Mouse (Mus musculus): ENCODE results near the gene Aff3.
A peak's percentile ranks its signal among the peaks of the same experiment; 100 is the strongest.

Aff3 gene

DNA sequence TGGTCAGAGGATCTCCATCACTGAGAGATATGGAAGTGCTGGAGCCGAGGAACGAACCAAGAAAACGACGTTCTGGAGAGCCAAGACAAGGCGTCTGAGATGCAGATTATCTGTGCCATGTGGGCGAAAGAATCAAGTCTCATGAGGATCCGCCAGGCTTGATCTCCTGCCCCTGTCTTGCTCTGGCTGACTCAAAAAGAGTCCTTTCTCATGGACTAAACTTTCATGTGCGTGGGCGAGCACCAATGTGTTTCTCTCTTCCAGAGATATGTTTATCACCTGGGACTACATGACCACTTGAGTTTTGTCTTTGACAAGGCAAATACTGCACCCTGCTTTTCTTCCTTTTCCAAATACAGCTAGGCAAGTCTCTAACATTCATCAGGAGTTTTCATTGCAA, 6.4 kb downstream of the Aff3 start:
- DNase-seq (ENCODE audit: extremely low spot score, low spot score) = no peak

DNA sequence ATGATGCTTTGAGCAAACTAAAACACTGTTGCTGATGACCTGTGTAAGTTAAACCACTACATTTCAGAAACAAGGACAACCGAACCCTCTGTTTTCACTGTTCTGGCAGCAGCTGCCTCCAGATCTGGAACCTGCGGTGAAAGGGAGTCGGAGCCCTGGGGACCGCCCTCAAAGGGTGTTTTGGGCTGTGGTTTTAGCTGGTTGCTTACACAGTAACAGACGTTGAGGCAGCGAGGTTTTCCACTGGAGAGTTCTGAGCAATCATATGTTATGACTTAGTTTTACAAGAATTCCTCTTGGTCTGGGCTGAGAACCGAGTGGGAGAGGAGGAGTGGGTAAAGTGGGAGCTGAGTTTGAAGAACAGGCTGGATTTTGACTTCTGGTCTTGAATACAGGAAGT, 7.1 kb downstream of the Aff3 start:
- DNase-seq (ENCODE audit: extremely low spot score, low spot score) = no peak

DNA sequence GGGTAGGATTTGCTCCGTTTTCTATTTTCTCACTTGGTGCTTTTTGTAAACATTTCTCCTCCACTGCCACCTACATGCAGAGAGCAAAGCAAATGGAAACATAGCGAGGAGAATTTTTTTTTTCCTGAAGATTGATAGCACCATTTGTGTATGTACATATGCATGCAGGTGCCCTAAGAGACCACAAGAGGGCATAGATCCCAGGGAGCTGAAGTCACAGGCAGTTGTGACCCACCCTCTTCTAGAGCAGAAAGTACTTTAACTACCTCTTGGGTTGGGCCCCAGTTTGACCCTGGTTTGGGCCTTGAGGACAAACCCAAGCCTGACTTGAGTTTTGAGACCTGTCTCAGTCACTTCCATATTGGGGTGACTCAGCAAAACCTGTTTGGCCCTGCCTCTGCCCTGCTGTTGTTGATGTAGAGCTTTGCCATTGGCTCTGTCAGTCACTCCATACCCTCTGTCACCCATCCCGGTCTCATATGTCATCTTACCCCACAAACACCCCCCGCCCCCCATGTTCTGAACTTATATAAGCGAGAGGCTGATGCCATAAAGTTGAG, 9.7 kb downstream of the Aff3 start:
- DNase-seq (ENCODE audit: extremely low spot score, low spot score) = no peak

DNA sequence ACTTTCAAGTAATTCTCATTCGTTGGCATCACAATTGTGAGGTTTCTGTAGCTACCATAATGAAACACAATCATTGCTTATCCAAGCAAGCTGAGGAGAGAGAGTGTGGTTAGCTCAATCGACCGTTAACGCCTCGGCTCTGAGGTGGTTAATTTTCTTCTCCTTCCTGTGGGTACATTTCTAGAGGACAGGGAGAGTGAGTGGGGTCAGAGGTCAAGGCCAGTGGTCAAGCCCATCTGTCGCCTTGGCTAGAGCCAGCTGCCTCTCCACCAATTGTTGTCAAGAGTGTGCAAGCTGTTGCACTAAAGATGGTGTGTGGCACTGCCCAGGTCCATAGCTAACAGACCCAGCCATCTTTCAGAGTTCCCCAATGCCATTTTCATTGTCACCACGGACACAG, 14.7 kb downstream of the Aff3 start:
- peak; percentile 40 for DNase-seq (ENCODE audit: extremely low spot score, low spot score)

DNA sequence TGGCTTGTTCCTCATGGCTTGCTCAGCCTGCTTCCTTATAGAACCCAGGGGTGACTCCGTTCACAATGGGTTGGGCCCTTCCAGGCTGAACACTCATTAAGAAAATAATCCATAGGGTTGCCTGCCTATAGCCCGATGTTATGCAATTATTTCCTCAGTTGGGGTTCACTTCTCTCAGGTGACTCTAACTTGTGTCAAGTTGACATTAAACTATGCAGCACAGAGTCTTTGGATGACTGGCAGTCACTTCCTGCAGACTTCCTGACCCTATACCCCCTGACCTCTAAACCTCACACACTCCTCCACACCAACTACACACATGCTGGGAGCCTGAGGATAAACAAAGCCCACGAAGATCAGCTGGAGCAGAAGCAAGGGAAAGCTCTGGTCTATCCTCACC, 15.6 kb downstream of the Aff3 start:
- no peak for DNase-seq (ENCODE audit: extremely low spot score, low spot score)

DNA sequence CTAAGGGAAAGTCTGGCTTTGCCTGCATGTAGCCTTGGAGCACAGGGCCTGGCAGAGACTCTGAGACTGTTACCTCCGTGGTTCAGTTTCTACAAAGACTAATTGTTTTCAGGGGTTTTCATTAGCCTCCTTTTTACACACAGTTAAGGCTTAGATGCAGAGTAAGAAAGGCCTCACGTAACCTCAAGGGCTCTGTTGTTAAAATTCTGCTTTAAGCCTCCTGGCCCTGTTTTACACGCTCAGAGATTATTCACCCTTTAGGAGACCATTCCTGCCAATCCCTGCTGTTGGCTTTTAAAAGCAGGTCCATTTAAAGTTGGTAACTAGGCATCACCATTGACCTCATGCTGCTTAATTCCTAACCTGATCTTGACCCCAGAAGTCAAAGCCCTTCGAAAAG, 22.5 kb downstream of the Aff3 start:
- DNase-seq (ENCODE audit: extremely low spot score, low spot score) = no peak

DNA sequence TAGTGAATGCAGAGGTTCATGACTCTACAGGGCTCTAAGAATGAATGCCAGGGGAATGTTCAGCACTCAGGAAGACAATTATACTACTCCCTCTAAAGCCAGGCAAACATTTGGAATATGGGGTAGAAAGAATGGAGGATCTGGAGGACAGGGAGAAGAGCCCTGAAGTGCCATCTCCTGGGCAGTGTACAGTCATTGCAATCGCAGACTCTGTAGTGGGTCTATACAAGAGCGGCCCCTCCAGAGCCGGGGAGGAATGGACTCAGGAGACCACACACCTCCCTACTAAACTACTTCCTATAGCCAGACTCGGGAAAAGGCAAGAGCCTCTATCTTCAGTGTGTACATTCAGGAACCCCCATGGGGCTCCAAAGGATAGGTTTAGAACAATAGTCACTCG, 25.1 kb downstream of the Aff3 start:
- DNase-seq (ENCODE audit: extremely low spot score, low spot score) = no peak

DNA sequence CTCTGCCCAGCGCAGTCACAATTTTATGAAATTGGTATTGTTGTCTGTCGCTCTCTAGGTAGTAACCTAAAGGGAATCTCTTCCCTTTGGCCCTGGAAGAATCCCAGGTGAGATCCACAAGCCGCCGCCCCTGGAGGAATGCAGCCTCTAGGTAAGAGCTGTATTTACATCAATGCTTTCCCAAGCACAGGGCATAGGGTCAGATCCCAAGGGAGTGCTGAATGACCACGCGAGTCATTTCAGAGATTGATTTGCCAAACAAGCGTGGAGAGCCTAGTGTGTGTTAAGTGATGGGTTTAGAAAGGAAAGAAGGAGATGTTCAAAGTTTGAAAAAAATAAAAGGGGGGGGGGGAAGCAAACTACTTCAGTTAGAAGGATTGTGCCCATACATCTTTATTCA, 29.2 kb downstream of the Aff3 start:
- peak; percentile 35 for DNase-seq (ENCODE audit: extremely low spot score, low spot score)

DNA sequence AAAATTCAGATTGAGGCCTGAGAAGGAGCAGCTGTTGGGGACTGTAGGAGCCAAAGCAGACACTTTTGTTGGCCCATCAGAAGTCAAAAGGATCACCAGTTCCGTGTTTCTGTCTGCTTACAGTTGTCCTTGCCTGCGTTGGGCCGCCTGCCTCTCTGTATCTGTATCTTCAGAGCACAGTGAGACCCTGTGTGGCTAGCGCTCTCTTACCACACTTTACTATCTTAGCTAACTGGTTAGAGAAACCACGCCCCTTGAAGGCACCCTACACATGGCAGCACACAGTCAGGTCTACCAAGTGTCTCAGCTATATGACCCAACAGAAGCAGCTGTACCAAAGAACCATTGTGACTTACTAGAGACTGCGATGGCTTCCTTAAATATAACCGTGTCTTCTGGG, 30.7 kb downstream of the Aff3 start:
- no peak for DNase-seq (ENCODE audit: extremely low spot score, low spot score)

DNA sequence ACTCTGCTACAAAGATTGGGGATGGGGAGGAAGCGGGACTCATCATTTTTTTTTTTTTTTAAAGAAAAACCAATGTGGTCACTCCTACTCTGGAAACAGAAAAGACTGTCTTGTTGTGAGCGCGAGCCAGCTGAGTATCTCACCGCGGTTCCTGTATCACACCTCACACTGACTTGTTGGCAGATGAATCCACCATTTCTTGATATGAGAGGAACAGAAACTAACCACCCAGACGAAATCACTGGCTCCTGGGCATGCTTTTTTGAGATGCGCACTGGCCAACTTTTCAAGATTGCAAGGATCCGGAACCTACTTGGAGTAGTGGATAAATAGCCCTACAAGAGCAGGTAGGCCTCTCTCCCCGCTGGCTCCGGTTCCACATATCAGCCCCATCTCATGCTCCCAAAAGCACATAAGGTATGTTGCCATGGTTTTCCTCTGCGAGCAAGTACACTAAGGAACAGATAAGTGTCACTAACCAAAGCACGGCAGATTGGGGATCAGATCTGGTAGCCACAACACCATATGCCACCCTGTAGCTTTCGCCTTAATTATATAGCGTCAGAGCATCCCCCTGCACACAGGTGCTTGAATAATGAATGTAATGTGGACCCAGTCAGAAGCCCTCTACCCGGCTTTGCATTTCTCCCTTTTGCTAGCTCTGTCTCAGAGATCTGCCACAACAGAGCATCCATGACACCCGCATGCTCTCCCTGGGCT, 32.1 kb downstream of the Aff3 start:
- peak; percentile 37 for DNase-seq (ENCODE audit: extremely low spot score, low spot score)

DNA sequence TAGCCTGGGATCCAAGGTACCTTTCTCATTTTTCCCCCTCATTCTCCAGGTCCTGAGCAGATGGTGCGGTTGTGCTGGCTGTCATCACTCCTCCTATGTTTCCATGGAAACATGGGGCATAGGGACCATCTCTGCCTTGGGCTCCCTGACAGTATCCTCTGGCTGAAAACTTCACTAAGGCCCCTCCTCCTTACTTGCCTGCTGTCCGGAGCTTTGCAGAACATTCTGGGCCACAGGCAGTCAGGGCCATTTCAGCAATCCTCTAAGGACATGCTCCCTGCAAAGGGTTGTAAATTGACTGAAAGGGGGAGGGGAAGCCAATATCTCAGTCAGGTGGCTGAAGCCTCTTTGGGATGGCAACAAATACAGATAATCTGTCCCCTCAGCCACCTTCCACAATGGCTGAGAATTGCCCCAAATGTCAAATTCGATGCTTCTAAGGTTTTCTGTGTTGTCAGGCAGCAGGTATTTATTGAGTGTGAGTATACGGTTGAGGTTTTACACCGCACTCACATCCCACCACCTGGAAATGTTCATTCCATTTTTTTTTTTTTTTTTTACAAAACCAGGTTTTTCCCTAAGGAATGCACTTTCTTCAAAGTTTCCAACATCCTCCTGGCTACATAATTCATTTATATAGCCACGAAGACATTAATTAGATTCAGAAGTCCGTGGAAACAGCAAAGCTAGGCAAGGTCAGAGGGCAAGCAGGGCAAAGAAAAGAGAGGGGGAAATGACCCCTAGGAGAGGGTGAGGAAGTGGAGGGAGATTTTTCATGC, 33.1 kb downstream of the Aff3 start:
- peak; percentile 54 for DNase-seq (ENCODE audit: extremely low spot score, low spot score)

DNA sequence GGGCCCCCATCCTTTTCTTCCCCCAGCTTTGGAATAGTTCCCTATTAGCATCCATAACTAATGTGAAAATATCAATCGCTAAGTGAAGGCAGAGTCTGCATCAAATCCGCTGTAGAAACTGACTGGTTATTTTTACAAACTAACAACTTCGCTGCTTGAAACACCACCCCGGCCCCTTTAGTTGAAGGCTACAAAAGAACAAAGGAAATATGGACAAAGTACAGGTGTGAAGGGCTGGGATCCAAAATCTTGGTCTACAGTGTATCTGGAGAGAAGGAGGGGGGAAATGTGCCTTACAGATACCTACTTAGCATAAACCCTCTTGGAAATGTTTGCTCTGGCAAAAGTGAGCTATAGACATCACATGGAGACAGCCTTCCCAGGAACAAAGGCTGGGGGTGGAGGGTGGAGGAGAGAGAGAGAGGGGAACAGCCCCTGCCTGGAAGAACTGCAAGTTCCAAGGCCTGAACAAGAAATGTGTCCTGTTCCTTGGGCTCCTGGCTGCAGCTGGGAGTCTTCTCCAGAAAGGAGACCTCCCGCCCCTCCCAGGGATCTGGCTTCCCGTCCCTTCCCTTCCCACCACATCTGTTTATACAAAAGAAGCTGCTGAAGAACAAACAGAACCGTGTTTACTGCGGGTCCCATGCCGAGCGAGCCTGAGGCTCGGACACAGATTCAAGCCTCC, 35.7 kb downstream of the Aff3 start:
- DNase-seq (ENCODE audit: extremely low spot score, low spot score) = peak; percentile 70

DNA sequence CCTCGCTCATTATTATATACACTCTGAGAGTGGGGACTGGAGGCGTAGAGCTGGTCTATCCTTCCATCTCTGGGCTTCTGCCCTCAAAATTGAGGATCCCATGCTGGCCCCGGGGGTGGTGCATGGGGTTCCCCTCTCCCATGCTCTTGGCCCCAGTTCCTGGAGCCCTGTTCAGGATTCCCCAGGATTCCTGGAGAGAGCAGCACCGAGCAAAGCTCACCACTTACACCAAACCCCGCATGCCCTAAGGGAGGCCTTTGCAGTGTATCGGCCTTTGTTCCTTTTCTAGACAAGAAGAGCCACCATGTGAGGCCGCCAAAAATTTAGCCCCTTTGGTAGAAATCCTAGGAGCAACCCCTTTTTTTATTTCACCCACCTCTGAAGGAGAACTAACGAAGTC, 36.3 kb downstream of the Aff3 start:
- peak; percentile 60 for DNase-seq (ENCODE audit: extremely low spot score, low spot score)

DNA sequence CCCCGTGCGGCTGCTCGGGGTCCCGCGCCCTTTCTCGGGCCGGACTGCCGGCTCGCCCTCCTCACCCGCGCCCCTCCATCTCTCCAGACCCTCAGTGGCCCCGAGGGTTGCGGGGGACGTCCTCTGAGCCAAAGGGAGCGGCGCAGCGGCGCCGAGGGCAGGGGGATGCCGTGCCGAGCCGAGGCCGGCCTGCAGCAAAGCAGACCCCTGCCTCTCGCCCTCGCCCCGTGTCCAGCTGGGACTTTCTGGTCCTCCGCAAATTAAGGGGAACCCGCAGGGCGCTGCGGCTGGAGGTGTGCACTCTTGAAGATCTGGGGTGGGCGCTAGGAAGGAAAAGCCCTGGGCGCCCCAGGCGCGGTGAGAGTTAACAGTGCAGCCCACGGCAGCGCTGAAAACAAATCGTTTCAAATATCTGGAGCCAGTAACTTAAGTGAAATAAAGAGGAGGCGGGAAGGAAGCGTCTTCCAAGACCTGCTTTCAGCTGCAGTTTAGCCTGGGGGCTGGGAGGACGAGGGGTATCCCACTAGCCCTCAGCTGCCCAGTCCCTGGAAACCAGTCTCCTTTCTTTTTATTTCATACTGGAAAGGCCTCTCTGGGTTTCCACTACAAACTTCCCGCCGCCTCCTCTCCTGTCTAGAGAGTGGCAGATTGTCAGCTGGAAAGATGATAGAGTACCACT, 36.9 kb downstream of the Aff3 start:
- peak; percentile 82 for DNase-seq (ENCODE audit: extremely low spot score, low spot score)

DNA sequence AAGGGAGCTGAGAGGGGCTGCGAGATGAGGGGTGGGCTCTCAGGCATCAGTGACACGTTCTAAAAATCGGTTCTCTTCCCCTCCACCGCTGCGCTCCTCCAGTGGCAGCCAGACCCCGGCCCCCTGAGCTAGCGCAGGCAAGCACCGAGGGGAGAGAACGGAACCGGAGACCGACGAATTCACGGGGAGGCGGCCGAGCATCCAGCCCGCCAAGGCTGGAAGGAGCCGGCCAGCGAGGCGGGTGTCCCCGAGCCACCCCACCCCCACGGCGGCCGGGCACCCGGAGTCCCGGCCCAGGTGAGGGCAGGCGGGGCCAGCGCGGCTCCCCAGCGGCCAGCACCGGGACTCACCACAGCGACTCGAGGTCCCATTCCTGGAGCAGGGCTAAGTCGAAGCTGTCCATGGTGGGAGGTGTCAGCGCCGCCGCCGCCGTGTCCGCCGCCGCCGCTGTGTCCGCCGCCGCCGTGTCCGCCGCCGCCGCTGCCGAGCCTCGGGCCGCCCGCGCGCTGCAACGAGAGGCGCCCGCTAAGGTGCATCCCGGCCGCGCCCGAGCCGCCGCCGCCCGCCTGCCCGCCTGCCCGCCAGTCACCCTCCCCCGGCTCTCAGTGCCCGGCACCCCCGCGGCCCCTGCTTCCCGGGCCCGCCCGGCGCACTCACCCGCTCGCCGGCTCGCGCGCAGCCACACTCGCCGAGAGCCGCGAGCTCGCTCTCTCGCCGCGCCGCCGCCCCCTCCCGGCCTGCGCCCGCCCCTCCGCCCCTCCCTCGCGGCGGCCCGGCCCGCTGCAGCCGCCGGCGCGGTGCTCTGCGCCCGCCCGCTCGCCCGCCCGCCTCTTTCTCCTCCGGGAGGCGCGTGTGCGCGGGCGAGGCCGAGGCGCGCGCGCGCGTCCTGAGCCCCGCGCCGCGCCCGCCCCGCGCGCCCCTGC, 37.8 kb downstream of the Aff3 start:
- DNase-seq (ENCODE audit: extremely low spot score, low spot score) = peak; percentile 74

DNA sequence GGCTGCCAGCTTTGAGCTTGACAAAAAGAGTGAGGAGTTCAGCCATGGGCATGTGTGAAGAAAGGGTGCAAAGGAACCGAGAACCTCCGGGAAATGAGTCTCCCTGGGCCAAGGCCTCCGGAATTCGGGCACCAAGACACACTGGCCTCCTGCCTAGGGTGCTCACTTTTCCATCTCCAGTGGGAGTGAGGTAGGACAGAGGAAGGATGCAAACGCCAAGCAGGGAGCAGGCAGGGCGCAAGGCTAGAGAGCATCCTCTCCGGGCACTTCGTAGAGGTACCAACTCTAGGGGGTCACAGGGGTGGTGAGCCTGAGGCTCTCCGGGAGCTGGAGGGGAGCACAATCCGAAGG, 38.4 kb downstream of the Aff3 start:
- no peak for DNase-seq (ENCODE audit: extremely low spot score, low spot score)

DNA sequence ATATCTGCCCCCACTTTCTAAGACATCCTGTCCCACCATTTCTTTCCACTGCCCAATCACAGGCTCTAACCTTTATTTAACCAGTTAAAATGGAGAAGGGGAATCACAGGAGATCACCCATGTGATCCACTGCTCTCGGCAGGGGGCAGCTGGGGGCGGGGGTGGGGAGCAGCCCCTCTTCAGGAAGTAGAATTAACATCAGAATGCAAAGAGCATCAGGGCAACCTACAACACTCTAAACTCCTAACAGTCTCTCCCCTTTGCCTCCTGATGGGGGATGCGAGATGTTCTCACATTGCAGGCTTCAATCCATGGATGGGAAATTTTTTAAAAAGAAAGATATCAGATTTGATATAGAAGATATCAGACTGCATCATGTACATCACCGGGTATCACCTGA, 42.9 kb downstream of the Aff3 start:
- no peak for DNase-seq (ENCODE audit: extremely low spot score, low spot score)

DNA sequence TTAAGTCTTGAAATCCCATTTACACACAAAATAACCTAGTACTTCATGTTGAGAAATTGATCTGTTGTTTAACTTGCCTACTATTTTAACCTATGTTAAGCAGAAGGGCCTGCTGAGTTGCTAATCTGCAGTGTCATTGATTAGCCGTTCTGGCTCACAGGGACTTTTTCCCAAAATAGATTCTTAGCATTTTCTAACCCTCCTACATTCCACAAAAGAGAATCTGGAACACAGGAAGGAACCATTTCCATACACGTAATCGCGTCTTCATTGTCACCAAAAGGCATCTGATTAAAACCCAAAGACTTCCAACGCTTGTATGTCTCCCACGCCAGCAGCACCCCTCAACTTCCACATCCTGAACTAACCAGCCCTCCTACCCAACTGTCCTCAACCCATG, 44.4 kb downstream of the Aff3 start:
- DNase-seq (ENCODE audit: extremely low spot score, low spot score) = no peak

DNA sequence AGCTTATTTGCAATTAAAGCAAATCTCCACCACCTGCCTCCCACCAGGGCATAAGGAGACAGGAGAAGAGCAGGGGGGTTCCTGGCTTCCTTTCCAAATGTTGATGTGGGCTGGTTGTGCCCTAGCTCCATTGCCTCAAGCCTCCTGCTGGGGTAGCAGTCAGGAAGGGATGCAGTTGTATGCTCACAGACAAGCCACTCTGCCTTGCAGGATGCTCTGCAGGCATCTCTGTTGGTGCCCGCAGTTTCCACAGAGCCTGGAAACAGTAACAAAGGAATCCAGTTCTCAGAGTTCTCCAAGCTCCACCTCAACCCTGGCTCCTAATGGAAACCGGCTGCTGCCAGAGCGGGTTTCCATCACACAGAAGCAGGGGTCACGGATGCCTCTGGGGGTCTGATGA, 58.0 kb downstream of the Aff3 start:
- DNase-seq (ENCODE audit: extremely low spot score, low spot score) = peak; percentile 68

DNA sequence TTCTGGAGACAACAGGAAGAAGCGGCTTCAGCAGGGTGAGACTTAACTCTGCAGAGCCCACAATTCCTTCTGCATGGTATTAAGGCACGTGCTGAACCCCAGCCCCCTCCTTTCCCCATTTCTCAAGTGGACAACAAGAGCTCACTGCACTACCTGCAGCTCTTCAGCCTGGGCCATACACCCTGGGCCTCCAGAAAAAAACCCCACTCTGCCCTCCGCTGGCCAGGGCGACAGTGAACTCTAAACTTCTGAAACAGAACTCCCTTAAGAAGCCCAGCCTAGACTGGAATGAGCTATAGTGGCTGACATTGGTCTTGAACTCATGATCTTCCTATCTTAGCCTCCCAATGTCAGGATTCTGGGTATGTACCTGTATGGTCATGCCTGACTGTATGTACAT, 59.3 kb downstream of the Aff3 start:
- DNase-seq (ENCODE audit: extremely low spot score, low spot score) = no peak

DNA sequence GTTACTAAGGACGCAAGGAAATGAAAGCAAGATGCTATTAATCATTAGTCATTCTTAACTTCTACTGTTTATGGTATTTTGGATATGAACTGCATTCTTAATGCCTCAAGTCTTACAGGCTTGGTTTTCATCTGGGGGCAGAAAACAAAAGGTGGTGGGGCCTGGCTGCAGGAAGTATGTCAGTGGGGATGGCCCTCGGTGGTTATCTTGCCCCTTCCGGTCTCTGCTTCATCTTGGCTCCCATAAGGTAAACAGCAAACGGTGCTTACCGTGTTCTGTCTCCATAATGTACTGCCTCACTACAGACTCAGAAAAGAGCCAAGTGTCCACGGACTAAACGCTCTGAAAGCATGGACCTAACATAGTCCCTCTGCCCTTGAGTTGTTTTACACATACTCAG, 60.1 kb downstream of the Aff3 start:
- no peak for DNase-seq (ENCODE audit: extremely low spot score, low spot score)

All from neural tube, embryonic 10.5 days (tissue).